Mouse (Mus musculus): Measurements from ENCODE around the gene Nfe2l2. TPM values are rescaled to one million over a fixed set of nuclear protein-coding genes. Genes with fewer than 3 reads are reported as not detected.

Gene Nfe2l2
- total RNA-seq (2021) = 10 to 100 TPM; 63.5 to 64.6 TPM

DNA sequence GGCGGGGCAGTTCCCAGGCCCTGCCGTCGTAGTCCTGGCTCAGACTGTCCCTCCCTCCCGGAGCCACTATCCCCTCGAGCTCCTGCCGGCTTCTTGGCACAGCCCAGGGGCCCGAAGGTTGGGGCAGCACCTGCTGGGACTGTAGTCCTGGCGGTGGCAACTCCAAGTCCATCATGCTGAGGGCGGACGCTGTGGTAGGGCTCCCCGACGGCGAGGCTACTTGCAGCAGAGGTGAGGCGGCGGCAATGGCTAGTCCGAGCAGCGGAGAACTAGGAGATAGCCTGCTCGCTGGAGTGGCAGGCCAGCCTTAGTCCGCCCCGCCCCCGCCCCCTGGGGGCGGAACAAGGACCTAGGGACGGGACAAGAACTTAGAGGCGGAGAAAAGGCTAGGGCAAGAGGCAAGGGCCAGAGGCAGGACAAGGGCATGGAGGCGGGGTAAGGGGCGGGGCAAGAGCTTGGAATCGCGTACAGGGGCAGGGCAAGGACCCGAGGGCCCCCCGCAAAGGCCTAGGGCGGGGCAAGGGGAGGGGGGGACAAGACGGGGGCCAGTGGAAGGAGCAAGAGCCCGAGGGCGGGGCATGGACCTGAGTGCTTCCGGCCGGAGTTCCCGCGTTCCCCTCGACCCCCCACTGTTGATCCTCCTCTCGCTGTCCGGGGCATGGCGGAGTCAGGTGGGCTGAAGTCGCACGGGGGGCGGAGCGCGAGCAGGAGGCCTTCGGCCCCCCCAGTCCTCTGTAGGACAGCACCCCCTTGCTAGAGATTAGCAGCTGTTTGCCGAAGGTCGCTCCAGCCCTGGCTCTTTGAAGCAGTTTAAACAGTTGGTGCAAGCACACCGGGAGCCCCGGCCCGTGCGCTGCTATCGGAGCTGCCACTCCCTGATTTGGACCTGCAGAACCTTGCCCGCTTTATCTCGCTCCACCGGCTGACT, at the start of gene Nfe2l2:
TSS of gene Nfe2l2 (minus strand) at position 408 of the 928 bp plus-strand sequence.
- intact Hi-C loops (cut with DNase I) = loop anchor here (2.0 kb wide), 1 partner anchor 44 kb away; no protein-coding TSS in a partner anchor
- peak; percentile 99 for DNase-seq

DNA sequence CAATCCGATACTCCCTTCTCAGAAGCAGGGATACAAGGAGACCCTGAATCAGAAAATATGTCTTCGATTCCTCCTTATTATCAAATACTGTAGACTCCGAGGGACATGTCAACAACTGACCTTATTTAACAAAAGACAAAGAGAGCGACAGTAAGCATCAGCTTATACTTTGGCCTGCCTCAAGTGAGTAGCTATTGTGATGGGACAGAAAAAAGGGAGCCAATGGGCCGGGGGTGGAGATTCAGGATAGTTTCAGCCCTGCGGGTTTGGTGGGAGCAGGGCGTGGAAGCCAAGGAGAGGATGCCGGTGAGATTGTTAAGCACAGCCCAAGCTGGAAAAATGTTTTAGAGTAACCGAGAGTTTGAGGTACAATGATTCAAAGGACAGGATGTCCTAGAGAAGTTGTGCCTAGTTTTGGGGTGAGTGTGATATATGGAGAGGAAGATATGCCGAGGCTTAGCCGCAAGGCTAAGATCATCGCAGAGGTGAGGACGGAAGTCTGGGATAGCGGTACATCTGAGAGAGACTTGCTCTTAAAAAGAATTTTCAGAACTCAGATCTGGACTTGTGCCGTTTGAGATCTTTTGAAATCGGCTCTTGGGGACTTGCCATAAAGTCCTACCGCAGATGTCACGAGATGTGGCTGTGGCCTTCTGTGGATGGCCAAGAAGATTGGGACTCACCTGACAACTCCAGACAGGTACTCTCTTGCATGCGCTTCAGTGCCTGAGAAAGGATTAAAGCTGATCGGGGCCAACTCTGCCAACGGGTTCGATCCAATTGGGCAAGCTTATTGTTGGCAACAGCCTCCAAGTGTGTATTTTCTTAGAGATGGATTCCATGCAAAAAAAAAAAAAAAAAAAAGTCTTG, 48.1 kb upstream of the Nfe2l2 start:
- intact Hi-C loops (cut with DNase I) = no loop called here
- DNase-seq = no peak

DNA sequence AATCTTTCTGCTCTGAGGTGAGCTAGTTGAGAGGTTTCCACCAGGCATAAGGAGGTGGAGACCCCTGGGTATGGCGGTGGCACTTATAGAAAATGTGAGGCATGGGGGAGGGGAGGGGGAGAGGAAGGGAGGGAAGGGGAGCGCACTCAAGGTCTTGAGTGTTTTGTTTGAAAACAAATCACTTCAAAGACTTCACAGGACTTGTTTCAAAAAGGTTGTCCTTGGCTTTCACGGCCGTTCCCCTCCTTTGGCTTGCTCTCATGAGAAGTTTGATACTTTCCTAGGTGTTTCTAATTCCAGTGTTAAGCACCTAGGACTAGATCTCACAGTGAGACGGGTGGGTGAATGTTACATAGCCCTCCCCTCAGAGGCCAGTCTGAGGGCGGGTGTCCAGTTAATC, 47.5 kb upstream of the Nfe2l2 start:
- intact Hi-C loops (cut with DNase I) = no loop called here
- DNase-seq = no peak

- intact Hi-C loops (cut with DNase I) = no loop called here
- DNase-seq = no peak
Observed at GRCm38 (mm10) chr2:75750869-75751268, 46.4 kb upstream of the Nfe2l2 start.

DNA sequence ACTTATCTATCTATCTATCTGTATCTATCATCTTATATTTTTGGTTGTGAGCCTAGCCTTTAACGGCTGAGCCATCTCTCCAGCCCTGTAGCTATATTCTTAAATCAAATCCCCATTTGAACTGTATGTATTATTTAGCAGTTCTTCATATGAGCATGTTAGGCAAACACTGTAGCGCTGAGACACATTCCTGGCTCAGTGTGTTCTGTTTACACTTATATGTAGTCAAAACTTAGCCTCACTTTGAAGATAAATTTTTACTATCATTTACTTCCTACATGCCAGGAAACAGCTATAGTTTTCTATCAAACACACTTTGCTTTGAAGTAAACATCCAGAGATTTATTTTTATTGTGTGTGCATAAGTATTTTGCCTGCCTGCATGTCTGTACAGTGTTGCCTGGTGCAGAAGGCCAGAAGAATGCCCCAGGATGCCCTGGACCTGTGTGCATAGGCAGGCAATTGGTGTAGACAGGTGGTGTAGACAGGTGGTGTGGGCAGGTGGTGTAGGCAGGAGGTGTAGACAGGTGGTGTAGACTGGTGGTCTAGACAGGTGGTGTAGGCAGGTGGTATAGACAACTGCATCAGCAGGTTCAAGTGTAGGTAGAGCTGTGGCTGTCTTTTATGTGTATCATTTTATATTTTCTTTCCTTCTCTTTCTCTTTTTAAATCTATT, 45.7 kb upstream of the Nfe2l2 start:
- intact Hi-C loops (cut with DNase I) = no loop called here
- no peak for DNase-seq

DNA sequence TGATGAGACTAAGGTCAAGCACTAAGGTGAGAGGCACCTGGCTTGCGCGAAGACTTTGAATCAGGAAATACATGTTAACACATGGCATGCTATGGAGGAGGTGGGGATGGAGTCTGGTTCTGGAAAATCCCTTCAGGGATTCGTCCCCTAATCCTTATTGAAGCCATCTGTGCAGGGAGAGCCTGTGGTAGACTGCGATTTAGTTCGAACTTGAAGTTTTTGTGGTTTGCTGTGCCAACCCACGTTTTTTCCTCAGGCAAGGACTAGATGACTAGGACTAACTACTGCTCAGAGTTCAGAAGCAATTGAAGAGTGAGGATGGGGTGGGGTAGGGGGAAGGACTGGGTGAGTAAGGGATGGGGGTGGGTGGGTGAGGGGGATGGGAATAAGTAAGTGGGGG, 44.4 kb upstream of the Nfe2l2 start:
- no peak for DNase-seq
- intact Hi-C loops (cut with DNase I) = no loop called here

DNA sequence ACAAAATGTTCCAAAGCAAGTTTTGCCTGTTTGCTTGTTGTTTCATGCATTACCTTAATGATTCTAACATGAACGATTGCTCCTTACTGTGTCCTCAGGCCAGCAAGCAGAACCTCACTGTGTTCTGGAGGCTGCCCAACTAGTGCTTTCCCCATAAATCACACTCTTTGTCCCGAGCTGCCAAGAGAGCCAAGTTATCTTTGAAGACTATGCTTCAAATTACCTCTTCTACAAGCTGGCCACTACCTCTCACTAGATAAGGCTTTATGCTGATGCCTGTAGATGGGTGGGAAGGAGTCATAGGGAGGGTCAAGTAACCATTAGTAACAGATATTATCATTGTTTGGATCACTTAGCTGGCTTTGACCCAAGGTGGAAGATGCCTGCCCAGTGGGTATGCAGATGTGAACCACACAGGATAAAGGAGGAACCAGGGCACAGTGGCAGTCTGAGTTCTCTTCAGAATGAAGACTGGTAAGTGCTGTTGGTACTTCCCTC, 32.6 kb upstream of the Nfe2l2 start:
- intact Hi-C loops (cut with DNase I) = no loop called here

GRCm38 (mm10) chr2:75734196-75734865, 29.9 kb upstream of the Nfe2l2 start:
- intact Hi-C loops (cut with DNase I) = no loop called here
- DNase-seq = no peak

More for the DNA sequence above, 32.6 kb upstream of the Nfe2l2 start:
- DNase-seq = no peak

DNA sequence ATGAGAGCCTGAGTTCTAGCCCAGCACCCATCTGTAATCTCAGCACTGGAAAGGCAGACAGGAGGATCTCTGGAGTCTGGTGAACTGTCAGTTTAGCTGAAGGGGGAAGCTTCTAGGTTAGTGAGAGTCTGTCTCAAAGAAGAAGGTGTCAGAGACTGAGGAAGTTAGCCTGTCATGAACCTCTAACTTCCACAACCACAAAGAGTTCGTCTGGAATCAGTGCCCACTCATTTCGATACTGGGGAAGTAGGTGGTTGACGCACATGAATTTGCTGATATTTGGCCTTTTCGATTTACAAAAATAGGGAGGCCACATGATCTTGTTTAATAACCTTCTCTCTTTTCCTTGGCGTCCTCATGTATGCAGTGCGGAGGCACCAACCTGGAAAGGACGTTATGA, 28.7 kb upstream of the Nfe2l2 start:
- DNase-seq = no peak

GRCm38 (mm10) chr2:75731929-75732328, 27.5 kb upstream of the Nfe2l2 start:
- intact Hi-C loops (cut with DNase I) = no loop called here

More for the DNA sequence above, 28.7 kb upstream of the Nfe2l2 start:
- intact Hi-C loops (cut with DNase I) = no loop called here

DNA sequence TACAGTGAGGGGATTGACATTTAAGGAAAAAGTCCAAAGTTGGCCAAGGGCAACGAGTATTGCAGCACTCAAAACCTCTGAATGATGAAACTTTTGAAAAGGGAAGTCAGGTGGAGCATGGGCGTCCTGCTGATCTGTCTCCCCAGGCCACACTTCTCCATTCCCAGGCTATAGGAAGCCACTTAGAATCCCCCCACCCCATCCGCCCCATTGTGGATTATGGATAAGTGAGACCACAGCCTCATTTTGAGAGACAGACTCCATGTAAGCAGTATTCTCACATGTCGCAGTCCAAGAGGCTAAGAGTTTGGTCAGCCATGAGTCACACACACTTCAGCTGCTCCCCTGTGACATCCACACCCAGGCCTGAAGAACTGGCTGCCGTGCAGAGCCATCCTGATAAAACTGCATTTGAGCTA, 26.8 kb upstream of the Nfe2l2 start:
- intact Hi-C loops (cut with DNase I) = no loop called here
- peak; percentile 32 to 51 for DNase-seq

More at GRCm38 (mm10) chr2:75731929-75732328, 27.5 kb upstream of the Nfe2l2 start:
- no peak for DNase-seq

GRCm38 (mm10) chr2:75730052-75730451, 25.6 kb upstream of the Nfe2l2 start:
- DNase-seq = peak; percentile 53 to 61
- intact Hi-C loops (cut with DNase I) = no loop called here

GRCm38 (mm10) chr2:75724863-75725445, 20.5 kb upstream of the Nfe2l2 start:
- DNase-seq = no peak
- intact Hi-C loops (cut with DNase I) = no loop called here

DNA sequence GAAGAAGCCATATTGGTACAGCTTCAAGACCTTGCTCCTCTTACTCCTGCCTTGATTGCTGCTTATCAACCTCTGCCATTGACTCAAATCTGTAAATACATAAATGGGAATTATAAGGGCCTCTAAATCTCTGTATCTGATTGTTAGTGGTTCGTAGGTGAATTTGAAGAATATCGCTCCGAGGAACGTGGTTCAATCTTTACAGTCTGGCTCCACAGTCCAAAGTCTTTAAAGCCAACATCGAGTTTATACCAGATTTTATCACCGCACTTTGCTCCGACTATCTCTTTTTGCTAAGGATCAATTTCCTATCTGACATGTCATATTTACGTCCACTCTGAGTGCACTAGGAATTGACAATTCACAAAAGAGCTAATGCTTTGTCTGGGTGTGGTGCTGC, 19.0 kb upstream of the Nfe2l2 start:
- DNase-seq = no peak
- intact Hi-C loops (cut with DNase I) = no loop called here

DNA sequence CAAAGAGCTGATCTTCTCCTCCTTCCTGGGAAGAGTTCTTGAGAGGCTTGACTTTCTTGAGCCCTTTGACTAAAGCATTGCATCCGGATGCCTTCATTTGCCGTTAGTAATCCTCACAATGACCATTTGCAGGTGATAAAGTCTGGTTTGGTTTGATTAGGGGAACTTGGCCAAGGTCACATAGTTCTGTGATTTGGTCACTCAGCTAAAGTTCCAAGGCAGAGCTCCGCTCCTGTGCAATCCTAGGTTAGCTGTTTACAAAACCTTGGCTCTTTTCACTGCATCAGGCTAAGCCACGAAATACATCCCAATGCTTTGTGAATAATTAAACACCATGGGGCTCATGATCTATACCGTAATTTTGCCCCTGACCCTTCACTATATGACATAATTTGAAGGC, 18.5 kb upstream of the Nfe2l2 start:
- intact Hi-C loops (cut with DNase I) = no loop called here

GRCm38 (mm10) chr2:75720236-75721027, 16.0 kb upstream of the Nfe2l2 start:
- intact Hi-C loops (cut with DNase I) = no loop called here
- no peak for DNase-seq

More for the DNA sequence above, 18.5 kb upstream of the Nfe2l2 start:
- DNase-seq = no peak

- no peak for DNase-seq
- intact Hi-C loops (cut with DNase I) = no loop called here
Observed at GRCm38 (mm10) chr2:75719331-75719869, 15.0 kb upstream of the Nfe2l2 start.
